Mouse (Mus musculus) liver, adult 2 months (tissue): ENCODE results near the gene Eno3.

Source experiments
- CTCF ChIP-seq: fragments of 200-500 bp; IDR thresholded peaks from 2 replicates; pipeline ENCODE4 v1.5.1; 2011; ENCODE audit warnings: low read depth, low read length, control low read depth
- POLR2A ChIP-seq: fragments of 200-500 bp; IDR thresholded peaks from 2 replicates; pipeline ENCODE4 v1.6.1; 2011; ENCODE audit warnings: low read length, control low read depth; ENCODE audit not compliant: insufficient read depth; ENCODE audit errors: extremely low read depth

- TF ChIP-seq CTCF = no peak
- no peak for TF ChIP-seq POLR2A
Measured at GRCm38 (mm10) chr11:70678576-70678975, 21.6 kb downstream of the Eno3 start.
